Mouse (Mus musculus) testis, adult 2 months (tissue): ENCODE data around the gene Fosl1.

ENCODE experiments used
- CTCF ChIP-seq: fragments of 200-500 bp; IDR thresholded peaks from 2 replicates; pipeline ENCODE4 v1.5.1; 2012; ENCODE audit warnings: low read depth, mild to moderate bottlenecking, inconsistent platforms, low read length, moderate library complexity; ENCODE audit not compliant: control insufficient read depth, insufficient read depth, insufficient replicate concordance
- POLR2A ChIP-seq: fragments of 200-500 bp; IDR thresholded peaks from 2 replicates; pipeline ENCODE4 v1.6.1; 2012; ENCODE audit warnings: low read depth, mild to moderate bottlenecking, inconsistent platforms, low read length, moderate library complexity; ENCODE audit not compliant: control insufficient read depth

- TF ChIP-seq POLR2A (no peak), CTCF (no peak)
Measured at GRCm38 (mm10) chr19:5444371-5444908, 2.9 kb upstream of the Fosl1 start.
